Comparison of ENCODE assay signal across 9 mouse cellular contexts in genomic region chr1:169921710-169922211, GRCm38 (mm10). TPM values are rescaled to one million over a fixed set of nuclear protein-coding genes. Genes with fewer than 3 reads are reported as not detected.
A peak's percentile ranks its signal among the peaks of the same experiment; 100 is the strongest.
DNase-seq lines count a peak whose midpoint lies in the region; ATAC-seq and TF ChIP-seq lines count a peak whose summit lies in the region.
"Had no signal": no experiment of that assay in that cellular context is flagged by ENCODE, and none has a peak within 500 bp of the region (broad histone marks: within the 10 kb centered on the region; RNA-seq: fewer than 3 reads in every experiment).

No protein-coding gene starts in this region.

- intact Hi-C loops in left cerebral cortex, postnatal 14 days (cut with DNase I): loop anchor here (10.0 kb wide), 1 partner anchor 213 kb away; no protein-coding TSS in a partner anchor
- intact Hi-C loops in left cerebral cortex, postnatal 10 days (cut with DNase I): no loop called here

- no peaks in the 10 kb centered on the region for H3K36me3 ChIP-seq in liver, embryonic 14.5 days (replicated peaks; ENCODE audit: control insufficient read depth, insufficient read depth, low read depth)
- no peaks in the 10 kb centered on the region for H3K36me3 ChIP-seq in stomach, embryonic 15.5 days
- H3K36me3 ChIP-seq: neural tube, embryonic 12.5 days had no signal

- TF ChIP-seq CTCF in liver, embryonic 14.5 days (IDR thresholded peaks at IDR 0.05; ENCODE audit: low read depth): peak; percentile 63

- H3K27ac ChIP-seq in liver, embryonic 14.5 days: no peak overlapping the region
- no peak overlapping the region; the same call in 1 of the 2 replicates for H3K27ac ChIP-seq in stomach, embryonic 15.5 days
- H3K27ac ChIP-seq: neural tube, embryonic 12.5 days had no signal

- H3K9ac ChIP-seq in liver, embryonic 14.5 days (replicated peaks): no peak overlapping the region
- no peak overlapping the region for H3K9ac ChIP-seq in stomach, embryonic 15.5 days
- H3K9ac ChIP-seq: neural tube, embryonic 12.5 days had no signal

- ATAC-seq in hematopoietic stem cell, adult 5-6 weeks (replicated peaks in 1 of 2; ENCODE audit: insufficient read depth in 1 of 2, low FRiP score in 2 of 2, low TSS enrichment in 1 of 2, low read depth in 1 of 2, poor library complexity in 2 of 2, severe bottlenecking in 2 of 2): peak; percentile 50 to 64; a peak in 3 of 4 replicates
- no peak for ATAC-seq in liver, embryonic 14.5 days (ENCODE audit: insufficient read depth)
- ATAC-seq in stomach, embryonic 15.5 days (ENCODE audit: insufficient read depth, low FRiP score, low read depth): peak; percentile 81

- no peaks in the 10 kb centered on the region for H3K4me1 ChIP-seq in liver, embryonic 14.5 days (replicated peaks; ENCODE audit: control insufficient read depth in 2 of 2, insufficient read depth in 2 of 2, low read length in 1 of 2)
- H3K4me1 ChIP-seq in stomach, embryonic 15.5 days: peaks cover 15% of the 10 kb centered on the region
- H3K4me1 ChIP-seq: neural tube, embryonic 12.5 days had no signal

- no peaks in the 10 kb centered on the region; the same call in 1 of the 2 replicates for H3K27me3 ChIP-seq in liver, embryonic 14.5 days (ENCODE audit: control insufficient read depth, insufficient read depth, low read length)
- H3K27me3 ChIP-seq in stomach, embryonic 15.5 days (replicated peaks): no peaks in the 10 kb centered on the region; the same call in 1 of the 2 replicates

- 36% methylated on average over 8 of the region's 8 CpGs for WGBS in liver, embryonic 14.5 days (ENCODE audit: insufficient replicate concordance)
- WGBS in stomach, embryonic 15.5 days: 26% methylated on average over 8 of the region's 8 CpGs

- no peaks in the 10 kb centered on the region for H3K9me3 ChIP-seq in liver, embryonic 14.5 days (ENCODE audit: control insufficient read depth, low read length)
- H3K9me3 ChIP-seq in stomach, embryonic 15.5 days: no peaks in the 10 kb centered on the region
- H3K9me3 ChIP-seq: neural tube, embryonic 12.5 days had no signal

- peak overlapping the region; percentile 18; the same call in 1 of the 2 replicates for H3K4me2 ChIP-seq in liver, embryonic 14.5 days (ENCODE audit: low read depth)
- H3K4me2 ChIP-seq in stomach, embryonic 15.5 days: peak overlapping the region; percentile 38; the same call in 1 of the 2 replicates
- H3K4me2 ChIP-seq: neural tube, embryonic 12.5 days had no signal

- TF ChIP-seq EP300 in liver, embryonic 14.5 days (IDR thresholded peaks at IDR 0.05; ENCODE audit: low read depth): no peak

- no peak overlapping the region for H3K4me3 ChIP-seq in liver, embryonic 14.5 days (ENCODE audit: insufficient read depth in 1 of 2, low read depth in 2 of 2, low read length in 2 of 2)
- no peak overlapping the region for H3K4me3 ChIP-seq in stomach, embryonic 15.5 days (replicated peaks)
- H3K4me3 ChIP-seq: neural tube, embryonic 12.5 days had no signal

- DNase-seq in adrenal gland, postnatal 10 days: peak; percentile 59
- no peak for DNase-seq in adrenal gland, postnatal 4 days (ENCODE audit: low spot score in 2 of 2)
- DNase-seq in left cerebral cortex, postnatal 14 days (ENCODE audit: low spot score in 2 of 2): peak; percentile 40 to 52
- DNase-seq in left cerebral cortex, postnatal 10 days (ENCODE audit: extremely low spot score in 1 of 2, low spot score in 2 of 2): no peak
- peak; percentile 61 to 65 for DNase-seq in cerebellum, postnatal 14 days
- DNase-seq in liver, embryonic 14.5 days (ENCODE audit: low read depth in 3 of 3, low spot score in 3 of 3): no peak

RNA-seq across cellular contexts. Expression of gene Ccdc190, which starts 6.7 kb away (rescaled TPM):
- total RNA-seq in adrenal gland, postnatal 10 days (2021): not detected
- under 1 TPM; 0.34 to 0.59 TPM for total RNA-seq in adrenal gland, postnatal 4 days (2021)
- total RNA-seq in left cerebral cortex, postnatal 14 days (2021): 10 to 100 TPM; 10.6 to 15.9 TPM
- total RNA-seq in left cerebral cortex, postnatal 10 days (2021): 10 to 100 TPM in 1 of 2 experiments, 1 to 10 TPM in 1; 7.8 to 11.0 TPM
- 0.50 TPM in 1 of 2 replicates, not detected in the other for total RNA-seq in hematopoietic stem cell, adult 5-6 weeks (2017)
- not detected in 2 replicates for polyA plus RNA-seq in liver, embryonic 14.5 days (2012; rRNA removed)
- not detected in 2 replicates for polyA plus RNA-seq in liver, embryonic 14.5 days (2014; fragmentation: Nextera tagmentation; extraction: Ambion mirVana)
- 0.12 and 0.15 TPM in 2 replicates for polyA plus RNA-seq in stomach, embryonic 15.5 days (2015; fragmentation: Nextera tagmentation; extraction: Ambion mirVana)

RNA-seq across cellular contexts. Expression of gene Hsd17b7, which starts 47.3 kb away (rescaled TPM):
- total RNA-seq in adrenal gland, postnatal 10 days (2021): 10 to 100 TPM in 1 of 2 experiments, 1 to 10 TPM in 1; 9.6 to 12.4 TPM
- total RNA-seq in adrenal gland, postnatal 4 days (2021): 10 to 100 TPM; 10.5 to 12.5 TPM
- 10 to 100 TPM; 16.6 to 19.8 TPM for total RNA-seq in left cerebral cortex, postnatal 14 days (2021)
- 10 to 100 TPM; 18.8 to 19.5 TPM for total RNA-seq in left cerebral cortex, postnatal 10 days (2021)
- 4.3 and 8.7 TPM in 2 replicates for total RNA-seq in hematopoietic stem cell, adult 5-6 weeks (2017)
- polyA plus RNA-seq in liver, embryonic 14.5 days (2012; rRNA removed): 5.5 and 5.6 TPM in 2 replicates
- 10.1 and 11.0 TPM in 2 replicates for polyA plus RNA-seq in liver, embryonic 14.5 days (2014; fragmentation: Nextera tagmentation; extraction: Ambion mirVana)
- 15.3 and 16.0 TPM in 2 replicates for polyA plus RNA-seq in stomach, embryonic 15.5 days (2015; fragmentation: Nextera tagmentation; extraction: Ambion mirVana)

Comparison
In these comparisons a context has a peak if more than half of its experiments do, and no peak if none do; other contexts are left out.
1. DNase-seq: peak in adrenal gland, postnatal 10 days (single experiment), left cerebral cortex, postnatal 14 days (2 of 2) and cerebellum, postnatal 14 days (2 of 2); none in adrenal gland, postnatal 4 days (0 of 2), left cerebral cortex, postnatal 10 days (0 of 2) and liver, embryonic 14.5 days (0 of 3).